Mouse (Mus musculus) ES-Bruce4 (cell line): ENCODE measurements at regions not wholly inside any gene's neighbourhood (a gene's known extent, or its start where the extent isn't known, plus 50 kb on each side); places are given as distances from the start of the nearest gene placed in this dataset.

ENCODE experiments used
- H3K27ac ChIP-seq: 2 replicates; pipeline ENCODE4 v1.5.1; 2012; ENCODE audit warnings: low read length, inconsistent platforms; ENCODE audit not compliant: insufficient read depth
- H3K27me3 ChIP-seq: 2 replicates; pipeline ENCODE4 v1.6.1; 2012; ENCODE audit warnings: mild to moderate bottlenecking, low read length, inconsistent platforms; ENCODE audit not compliant: control insufficient read depth, poor library complexity, insufficient read depth, severe bottlenecking
- H3K36me3 ChIP-seq: 2 replicates; pipeline ENCODE4 v1.6.1; 2012; ENCODE audit warnings: inconsistent platforms, mild to moderate bottlenecking, low read length, moderate library complexity; ENCODE audit not compliant: control insufficient read depth, poor library complexity, insufficient read depth, severe bottlenecking
- H3K4me1 ChIP-seq: one replicate; pipeline ENCODE4 v1.8.1; 2011; ENCODE audit warnings: low read length; ENCODE audit not compliant: control insufficient read depth, insufficient read depth
- H3K4me3 ChIP-seq: 2 replicates; pipeline ENCODE4 v1.5.1; 2011; ENCODE audit warnings: low read depth, mild to moderate bottlenecking, low read length
- H3K9ac ChIP-seq: 2 replicates; pipeline ENCODE4 v1.6.1; 2012; ENCODE audit warnings: low read depth, mild to moderate bottlenecking, inconsistent platforms; ENCODE audit not compliant: poor library complexity, severe bottlenecking
- H3K9me3 ChIP-seq: replicated peaks from 2 replicates; pipeline ENCODE4 v1.6.1; 2012; ENCODE audit warnings: mild to moderate bottlenecking, low read length, inconsistent platforms; ENCODE audit not compliant: control insufficient read depth, poor library complexity, insufficient read depth, severe bottlenecking
- CTCF ChIP-seq: IDR thresholded peaks from one replicate; pipeline ENCODE4 v1.8.1; 2011; ENCODE audit warnings: low read depth, low read length
- EP300 ChIP-seq: IDR thresholded peaks from 2 replicates; pipeline ENCODE4 v1.6.1; 2011; ENCODE audit warnings: low read depth, low read length; ENCODE audit not compliant: insufficient read depth
- POLR2A ChIP-seq: IDR thresholded peaks from one replicate; pipeline ENCODE4 v1.8.1; 2011; ENCODE audit warnings: low read length; ENCODE audit not compliant: insufficient read depth

GRCm38 (mm10) chr1:146359632-146360031, 134.9 kb upstream of the Brinp3 start:
- Histone ChIP-seq H3K36me3 (no peaks in the 10 kb centered on the region), H3K27me3 (no peaks in the 10 kb centered on the region), H3K9me3 (no peaks in the 10 kb centered on the region), H3K9ac (no peak overlapping the region), H3K4me1 (no peaks in the 10 kb centered on the region), H3K4me3 (no peak overlapping the region), H3K27ac (no peak overlapping the region)
- TF ChIP-seq POLR2A (no peak), CTCF (no peak), EP300 (no peak)

GRCm38 (mm10) chr1:146360124-146360523, 134.4 kb upstream of the Brinp3 start:
- Histone ChIP-seq H3K27ac (no peak overlapping the region), H3K9me3 (no peaks in the 10 kb centered on the region), H3K4me3 (no peak overlapping the region), H3K27me3 (no peaks in the 10 kb centered on the region), H3K9ac (no peak overlapping the region), H3K36me3 (no peaks in the 10 kb centered on the region), H3K4me1 (no peaks in the 10 kb centered on the region)
- TF ChIP-seq EP300 (no peak), POLR2A (no peak), CTCF (no peak)

GRCm38 (mm10) chr1:146363777-146364176, 130.8 kb upstream of the Brinp3 start:
- H3K4me1 ChIP-seq: no peaks in the 10 kb centered on the region
- no peaks in the 10 kb centered on the region for H3K36me3 ChIP-seq
- H3K9ac ChIP-seq: no peak overlapping the region
- no peak overlapping the region for H3K4me3 ChIP-seq
- no peaks in the 10 kb centered on the region for H3K27me3 ChIP-seq
- no peak for TF ChIP-seq POLR2A
- no peak for TF ChIP-seq EP300
- no peak for TF ChIP-seq CTCF
- H3K9me3 ChIP-seq: no peaks in the 10 kb centered on the region
- no peak overlapping the region for H3K27ac ChIP-seq
